Mouse (Mus musculus) subcutaneous adipose tissue, adult 2 months (tissue): ENCODE measurements around the gene Kcnj1. TPM values are rescaled to one million over a fixed set of nuclear protein-coding genes. Genes with fewer than 3 reads are reported as not detected.

ENCODE experiments used
- polyA plus RNA-seq: library from polyadenylated mRNA; depleted of rRNA; stranded (reverse); fragments of >200 nt; gene quantifications from 2 replicates; pipeline ENCODE4 v1.2.3, GENCODE M21; 2012; ENCODE audit warnings: low replicate concordance; rRNA removed

Kcnj1 gene
- polyA plus RNA-seq = not detected in 2 replicates

DNA sequence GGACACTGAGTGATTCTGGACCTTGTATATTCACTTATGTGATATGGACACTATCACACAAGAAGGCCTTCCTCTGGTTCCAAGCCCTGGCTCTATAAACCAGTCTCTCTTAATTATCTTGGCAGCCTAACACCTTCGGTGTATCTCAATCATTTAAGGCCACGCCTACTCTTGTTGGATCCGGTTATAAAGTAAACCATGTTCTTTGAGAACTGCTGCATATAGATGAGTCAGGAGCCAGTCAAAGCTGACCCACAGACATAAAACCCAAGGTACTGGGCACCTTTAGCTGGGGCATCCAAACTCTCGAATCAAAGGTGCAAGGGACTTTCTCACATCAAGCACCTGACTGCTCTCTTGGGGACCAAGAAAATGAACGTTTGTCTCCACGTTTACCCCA lies at the start of gene Kcnj1:
Gene Kcnj1 (plus strand): TSS at position 292 of the 400 bp plus-strand sequence.

DNA sequence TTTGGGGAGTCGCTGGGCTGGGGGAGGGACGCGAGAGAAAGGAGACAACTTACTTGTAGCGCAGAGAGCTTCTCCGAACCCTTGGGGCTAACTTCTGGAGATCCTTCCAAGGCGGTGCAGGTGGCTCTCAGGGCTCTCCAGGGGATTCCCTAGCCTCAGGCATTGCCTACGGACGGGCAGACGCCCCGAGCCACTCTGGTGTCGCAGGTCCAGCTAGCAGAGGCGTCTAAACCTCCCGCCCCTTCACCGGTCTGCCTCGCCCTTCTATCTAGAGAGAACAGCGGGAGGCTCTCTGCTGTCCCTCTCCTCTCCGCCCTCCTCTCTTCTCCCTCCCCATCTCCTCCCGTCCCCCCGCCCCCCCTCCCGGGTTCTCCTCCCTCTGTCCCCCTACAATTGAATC lies 28.2 kb upstream of the Kcnj1 start, which contains the start of gene Kcnj5:
Gene Kcnj5 (minus strand): TSS at position 300 of the 400 bp plus-strand sequence.

Other genes with a start within 250 kb of the Kcnj1 start
- gene Kcnj5, start 28.1 kb upstream of the Kcnj1 start, polyA plus RNA-seq = 0.01 and 0.03 TPM in 2 replicates
- 13.4 and 26.9 TPM in 2 replicates for gene Fli1, start 170.4 kb downstream of the Kcnj1 start, polyA plus RNA-seq